Mouse (Mus musculus): ENCODE results near the gene Dst.

GRCm38 (mm10) chr1:33916554-33916953 is 8.5 kb downstream of the Dst start:
- TF ChIP-seq CTCF (IDR thresholded peaks at IDR 0.05; ENCODE audit: low read depth) = no peak
- no peak for TF ChIP-seq EP300 (IDR thresholded peaks at IDR 0.05; ENCODE audit: low read depth)

Data from heart, postnatal 0 days (tissue).